ENCODE assay signal across 32 mouse cellular contexts in genomic region chr2:74642431-74642830, GRCm38 (mm10). TPM values are rescaled to one million over a fixed set of nuclear protein-coding genes. Genes with fewer than 3 reads are reported as not detected.
A peak's percentile ranks its signal among the peaks of the same experiment; 100 is the strongest.
DNase-seq lines count a peak whose midpoint lies in the region; ATAC-seq lines count a peak whose summit lies in the region.
"Had no signal": no experiment of that assay in that cellular context is flagged by ENCODE, and none has a peak within 500 bp of the region (broad histone marks: within the 10 kb centered on the region; RNA-seq: fewer than 3 reads in every experiment).

No protein-coding gene starts in this region.

- peaks cover 23% of the 10 kb centered on the region for H3K27me3 ChIP-seq in intestine, embryonic 16.5 days (replicated peaks; ENCODE audit: control insufficient read depth, insufficient read depth, low read length)

- WGBS in intestine, embryonic 16.5 days, result 64% methylated on average over 5 of the region's 5 CpGs

- 0 out of 2 replicates have a peak, but pooled peaks have one; percentile 29 for ATAC-seq in common myeloid progenitor, adult 5-6 weeks (replicated peaks; ENCODE audit: low read depth, poor library complexity, severe bottlenecking)
- ATAC-seq in megakaryocyte, adult 5-6 weeks (ENCODE audit: poor library complexity, severe bottlenecking), result 0 out of 2 replicates have a peak, but pooled peaks have one; percentile 35
- ATAC-seq in intestine, embryonic 16.5 days, result no peak
- ATAC-seq: forebrain, embryonic 13.5 days; forebrain, embryonic 16.5 days; hindbrain, embryonic 16.5 days had no signal

- no peaks in the 10 kb centered on the region for H3K4me1 ChIP-seq in intestine, embryonic 16.5 days (ENCODE audit: control insufficient read depth, insufficient read depth, low read length)
- H3K4me1 ChIP-seq: forebrain, embryonic 10.5 days; forebrain, embryonic 13.5 days; hindbrain, embryonic 10.5 days; hindbrain, embryonic 13.5 days had no signal

- H3K4me3 ChIP-seq in intestine, embryonic 16.5 days (ENCODE audit: low read length), result no peak overlapping the region
- H3K4me3 ChIP-seq: forebrain, embryonic 10.5 days; forebrain, embryonic 13.5 days; hindbrain, embryonic 10.5 days; hindbrain, embryonic 13.5 days had no signal

- H3K9ac ChIP-seq in intestine, embryonic 16.5 days (ENCODE audit: low read depth, low read length), result no peak overlapping the region
- H3K9ac ChIP-seq: forebrain, embryonic 13.5 days; hindbrain, embryonic 13.5 days had no signal

- H3K27ac ChIP-seq in intestine, embryonic 16.5 days (ENCODE audit: low read length), result no peak overlapping the region
- H3K27ac ChIP-seq: forebrain, embryonic 10.5 days; forebrain, embryonic 13.5 days; hindbrain, embryonic 10.5 days; hindbrain, embryonic 13.5 days had no signal

- no peaks in the 10 kb centered on the region for H3K36me3 ChIP-seq in intestine, embryonic 16.5 days (ENCODE audit: control insufficient read depth, insufficient read depth, low read length)
- H3K36me3 ChIP-seq: forebrain, embryonic 10.5 days; hindbrain, embryonic 10.5 days; hindbrain, embryonic 13.5 days had no signal

- DNase-seq in A20 (ENCODE audit: low read depth, low spot score), result peak; percentile 68
- DNase-seq in right cerebral cortex, postnatal 14 days, result no peak
- DNase-seq in left cerebral cortex, adult 9 months (ENCODE audit: low spot score in 2 of 2), result no peak
- DNase-seq: adrenal gland, adult 2 months; adrenal gland, postnatal 14 days; B cell, adult 2 months; cerebellum, adult 11 months; cerebellum, adult 2 months; cerebellum, postnatal 10 days; cerebellum, postnatal 36 days; gastrocnemius, postnatal 10 days; gastrocnemius, postnatal 36 days; heart, adult 11 months had no signal

- H3K9me3 ChIP-seq in intestine, embryonic 16.5 days (ENCODE audit: control insufficient read depth, low read length), result no peaks in the 10 kb centered on the region
- H3K9me3 ChIP-seq: forebrain, embryonic 10.5 days; forebrain, embryonic 13.5 days; hindbrain, embryonic 10.5 days; hindbrain, embryonic 13.5 days had no signal

- no peak overlapping the region for H3K4me2 ChIP-seq in intestine, embryonic 16.5 days (ENCODE audit: low read depth, low read length)
- H3K4me2 ChIP-seq: forebrain, embryonic 13.5 days; heart, embryonic 11.5 days; hindbrain, embryonic 13.5 days had no signal

RNA-seq across cellular contexts. Expression of gene Evx2, which starts 16.9 kb away (rescaled TPM):
- total RNA-seq in common myeloid progenitor, adult 5-6 weeks (2017), result not detected in 2 replicates
- total RNA-seq in megakaryocyte, adult 5-6 weeks (2015), result not detected in 2 replicates
- not detected in 2 replicates for total RNA-seq in megakaryocyte, adult 5-6 weeks (2017)
- polyA plus RNA-seq in intestine, embryonic 16.5 days (2015; fragmentation: Nextera tagmentation; extraction: Ambion mirVana), result 0.05 TPM in 1 of 2 replicates, not detected in the other
- total RNA-seq: adrenal gland, adult 2 months; adrenal gland, postnatal 14 days; adrenal gland, postnatal 4 days; gastrocnemius, adult 18-20 months; gastrocnemius, postnatal 36 days; heart, adult 8-10 months; heart, postnatal 25 days; MEL had no signal
- polyA plus RNA-seq: adrenal gland, adult 2 months; embryonic facial prominence, embryonic 14.5 days; forebrain, embryonic 10.5 days; forebrain, embryonic 13.5 days; forebrain, embryonic 16.5 days; heart, embryonic 11.5 days; heart, embryonic 14.5 days; heart, postnatal 0 days had no signal

RNA-seq across cellular contexts. Expression of gene Hoxd13, which starts 25.7 kb away (rescaled TPM):
- not detected in 2 replicates for total RNA-seq in common myeloid progenitor, adult 5-6 weeks (2017)
- total RNA-seq in megakaryocyte, adult 5-6 weeks (2015), result not detected in 2 replicates
- not detected in 2 replicates for total RNA-seq in megakaryocyte, adult 5-6 weeks (2017)
- polyA plus RNA-seq in intestine, embryonic 16.5 days (2015; fragmentation: Nextera tagmentation; extraction: Ambion mirVana), result 0.18 and 0.32 TPM in 2 replicates
- total RNA-seq: adrenal gland, adult 2 months; adrenal gland, postnatal 14 days; adrenal gland, postnatal 4 days; gastrocnemius, adult 18-20 months; gastrocnemius, postnatal 10 days; gastrocnemius, postnatal 36 days; heart, adult 8-10 months; heart, postnatal 25 days; MEL had no signal
- polyA plus RNA-seq: adrenal gland, adult 2 months; embryonic facial prominence, embryonic 11.5 days; embryonic facial prominence, embryonic 14.5 days; forebrain, embryonic 10.5 days; forebrain, embryonic 13.5 days; forebrain, embryonic 16.5 days; heart, embryonic 11.5 days; heart, embryonic 14.5 days; heart, postnatal 0 days; hindbrain, embryonic 10.5 days; hindbrain, embryonic 13.5 days; hindbrain, embryonic 16.5 days had no signal

RNA-seq across cellular contexts. Expression of gene Hoxd12, which starts 32.4 kb away (rescaled TPM):
- total RNA-seq in common myeloid progenitor, adult 5-6 weeks (2017), result not detected in 2 replicates
- total RNA-seq in megakaryocyte, adult 5-6 weeks (2015), result not detected in 2 replicates
- total RNA-seq in megakaryocyte, adult 5-6 weeks (2017), result not detected in 2 replicates
- 0.32 and 0.60 TPM in 2 replicates for polyA plus RNA-seq in intestine, embryonic 16.5 days (2015; fragmentation: Nextera tagmentation; extraction: Ambion mirVana)
- total RNA-seq: adrenal gland, adult 2 months; adrenal gland, postnatal 14 days; adrenal gland, postnatal 4 days; gastrocnemius, adult 18-20 months; gastrocnemius, postnatal 10 days; gastrocnemius, postnatal 36 days; heart, adult 8-10 months; heart, postnatal 25 days; MEL had no signal
- polyA plus RNA-seq: adrenal gland, adult 2 months; cerebellum, adult 2 months; embryonic facial prominence, embryonic 11.5 days; embryonic facial prominence, embryonic 14.5 days; forebrain, embryonic 10.5 days; forebrain, embryonic 13.5 days; forebrain, embryonic 16.5 days; heart, embryonic 11.5 days; heart, embryonic 14.5 days; heart, postnatal 0 days; hindbrain, embryonic 10.5 days; hindbrain, embryonic 13.5 days; hindbrain, embryonic 16.5 days had no signal

RNA-seq across cellular contexts. Expression of gene Hoxd11, which starts 36.9 kb away (rescaled TPM):
- total RNA-seq in common myeloid progenitor, adult 5-6 weeks (2017), result not detected in 2 replicates
- total RNA-seq in megakaryocyte, adult 5-6 weeks (2015), result not detected in 2 replicates
- not detected in 2 replicates for total RNA-seq in megakaryocyte, adult 5-6 weeks (2017)
- 0.69 and 1.1 TPM in 2 replicates for polyA plus RNA-seq in intestine, embryonic 16.5 days (2015; fragmentation: Nextera tagmentation; extraction: Ambion mirVana)
- total RNA-seq: adrenal gland, adult 2 months; adrenal gland, postnatal 14 days; gastrocnemius, adult 18-20 months; gastrocnemius, postnatal 36 days; heart, adult 8-10 months; heart, postnatal 25 days; MEL had no signal
- polyA plus RNA-seq: adrenal gland, adult 2 months; cerebellum, adult 2 months; embryonic facial prominence, embryonic 11.5 days; embryonic facial prominence, embryonic 14.5 days; forebrain, embryonic 10.5 days; forebrain, embryonic 13.5 days; forebrain, embryonic 16.5 days; heart, embryonic 11.5 days; heart, embryonic 14.5 days; heart, postnatal 0 days; hindbrain, embryonic 10.5 days; hindbrain, embryonic 13.5 days; hindbrain, embryonic 16.5 days had no signal

RNA-seq across cellular contexts. Expression of gene Hoxd10, which starts 49.3 kb away (rescaled TPM):
- not detected in 2 replicates for total RNA-seq in common myeloid progenitor, adult 5-6 weeks (2017)
- not detected in 2 replicates for total RNA-seq in megakaryocyte, adult 5-6 weeks (2015)
- not detected in 2 replicates for total RNA-seq in megakaryocyte, adult 5-6 weeks (2017)
- 3.7 and 4.4 TPM in 2 replicates for polyA plus RNA-seq in intestine, embryonic 16.5 days (2015; fragmentation: Nextera tagmentation; extraction: Ambion mirVana)
- total RNA-seq: adrenal gland, adult 2 months; adrenal gland, postnatal 14 days; heart, postnatal 25 days; MEL had no signal
- polyA plus RNA-seq: adrenal gland, adult 2 months; cerebellum, adult 2 months; embryonic facial prominence, embryonic 11.5 days; forebrain, embryonic 10.5 days; forebrain, embryonic 13.5 days; forebrain, embryonic 16.5 days; heart, embryonic 14.5 days; heart, postnatal 0 days; hindbrain, embryonic 10.5 days; hindbrain, embryonic 13.5 days; hindbrain, embryonic 16.5 days had no signal
